Mouse (Mus musculus): ENCODE measurements around the gene Zbtb20. TPM values are rescaled to one million over a fixed set of nuclear protein-coding genes. Genes with fewer than 3 reads are reported as not detected.

The Zbtb20 gene
- polyA plus RNA-seq, 1 experiment: 14.7 TPM

- Histone ChIP-seq H3K4me1 (ENCODE audit: control insufficient read depth, insufficient read depth, low read length) (no peaks in the 10 kb centered on the region), H3K27ac (ENCODE audit: insufficient read depth, low read depth, low read length) (no peak overlapping the region), H3K4me3 (ENCODE audit: insufficient read depth, low read length) (no peak overlapping the region)
- no peak for TF ChIP-seq CTCF (IDR thresholded peaks at IDR 0.05; ENCODE audit: low read depth, low read length)
- no peak for TF ChIP-seq POLR2A (IDR thresholded peaks at IDR 0.05; ENCODE audit: borderline replicate concordance, low read depth, low read length)
Observed at GRCm38 (mm10) chr16:43662124-43663004, 786.7 kb downstream of the Zbtb20 start.

DNA sequence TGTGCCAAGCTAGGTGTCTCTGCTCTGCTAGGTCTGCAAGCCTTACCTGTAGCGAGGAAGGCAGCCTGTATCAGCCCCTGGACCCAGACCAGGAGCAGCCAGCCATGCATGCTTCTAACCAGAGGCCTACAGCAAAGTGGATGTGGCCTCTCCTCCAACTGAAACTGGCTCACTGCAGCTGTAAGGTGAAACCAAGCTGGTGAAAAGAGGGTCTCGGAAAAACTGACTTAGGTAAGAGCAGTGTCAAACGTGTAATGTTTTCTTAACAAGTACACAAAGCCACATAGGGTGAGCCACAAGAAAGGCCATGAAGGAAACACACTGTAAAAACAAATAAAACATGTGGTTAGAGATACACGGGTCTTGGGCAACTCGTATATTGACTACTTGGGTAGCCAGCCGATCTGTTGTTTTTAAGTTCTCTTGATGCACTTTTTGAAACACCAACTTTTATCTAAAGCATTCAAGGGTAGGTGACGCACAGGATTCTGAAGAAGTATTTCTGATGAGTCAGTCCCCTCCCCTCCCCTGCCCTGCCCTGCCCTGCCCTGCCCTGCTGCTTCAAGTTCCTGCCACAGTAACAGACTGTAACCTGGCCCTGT, 788.4 kb downstream of the Zbtb20 start, which contains the start of gene Tigit:
Gene Tigit (minus strand): TSS at position 169 of the 602 bp plus-strand sequence.
- TF ChIP-seq CTCF (IDR thresholded peaks at IDR 0.05; ENCODE audit: low read depth, low read length): no peak
- no peak for TF ChIP-seq POLR2A (IDR thresholded peaks at IDR 0.05; ENCODE audit: borderline replicate concordance, low read depth, low read length)
- no peak within 1 kb of the TSS for H3K4me3 ChIP-seq (ENCODE audit: insufficient read depth, low read length)
- no peak within 1 kb of the TSS for H3K27ac ChIP-seq (ENCODE audit: insufficient read depth, low read depth, low read length)
- no peaks in the 10 kb centered on the region for H3K4me1 ChIP-seq (ENCODE audit: control insufficient read depth, insufficient read depth, low read length)

GRCm38 (mm10) chr16:43664861-43665260, 789.2 kb downstream of the Zbtb20 start:
- no peak for TF ChIP-seq CTCF (IDR thresholded peaks at IDR 0.05; ENCODE audit: low read depth, low read length)
- no peak for TF ChIP-seq POLR2A (IDR thresholded peaks at IDR 0.05; ENCODE audit: borderline replicate concordance, low read depth, low read length)
- Histone ChIP-seq H3K27ac (ENCODE audit: insufficient read depth, low read depth, low read length) (no peak overlapping the region), H3K4me3 (ENCODE audit: insufficient read depth, low read length) (no peak overlapping the region), H3K4me1 (ENCODE audit: control insufficient read depth, insufficient read depth, low read length) (no peaks in the 10 kb centered on the region)

DNA sequence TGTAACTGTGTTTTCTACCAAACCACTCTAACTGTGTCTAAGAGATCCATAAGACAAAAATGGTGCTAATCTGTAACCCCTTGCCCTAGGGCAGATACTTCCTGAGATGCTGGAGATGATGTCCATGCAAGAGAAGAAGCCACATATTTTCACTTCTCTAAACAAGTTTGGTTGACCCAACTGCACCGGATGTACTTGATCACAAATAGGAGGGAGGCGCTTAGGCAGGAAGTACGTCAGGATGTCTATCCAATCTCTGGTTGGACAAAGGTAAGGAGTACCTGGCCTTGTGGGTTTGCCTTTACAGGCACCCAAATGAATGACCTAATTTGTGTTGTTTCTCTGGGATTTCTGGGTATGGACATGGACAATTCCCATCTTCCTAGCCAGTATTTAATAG, 792.6 kb downstream of the Zbtb20 start:
- Histone ChIP-seq H3K4me3 (ENCODE audit: insufficient read depth, low read length) (no peak overlapping the region), H3K4me1 (ENCODE audit: control insufficient read depth, insufficient read depth, low read length) (no peaks in the 10 kb centered on the region), H3K27ac (ENCODE audit: insufficient read depth, low read depth, low read length) (no peak overlapping the region)
- no peak for TF ChIP-seq POLR2A (IDR thresholded peaks at IDR 0.05; ENCODE audit: borderline replicate concordance, low read depth, low read length)
- no peak for TF ChIP-seq CTCF (IDR thresholded peaks at IDR 0.05; ENCODE audit: low read depth, low read length)

DNA sequence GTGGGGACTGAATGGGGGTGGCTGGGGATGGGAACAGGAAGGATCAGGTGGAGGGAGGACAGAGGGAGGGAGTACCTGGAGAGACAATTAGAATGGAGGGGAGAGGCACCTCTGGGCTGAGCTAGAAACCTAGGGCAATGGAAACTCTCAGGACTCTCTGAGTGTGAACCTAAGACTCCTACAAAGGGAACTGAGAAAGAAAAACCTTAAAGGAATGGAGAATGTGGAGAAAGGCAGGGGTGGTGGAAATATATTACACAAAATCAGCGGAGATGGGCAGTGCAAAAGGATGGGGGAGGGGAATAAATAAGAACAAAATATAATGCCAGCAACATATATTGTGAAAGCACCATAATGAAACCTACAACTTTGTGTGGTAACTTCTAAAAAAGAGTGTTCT, 796.3 kb downstream of the Zbtb20 start:
- TF ChIP-seq CTCF (IDR thresholded peaks at IDR 0.05; ENCODE audit: low read depth, low read length): no peak
- TF ChIP-seq POLR2A (IDR thresholded peaks at IDR 0.05; ENCODE audit: borderline replicate concordance, low read depth, low read length): no peak
- Histone ChIP-seq H3K4me1 (ENCODE audit: control insufficient read depth, insufficient read depth, low read length) (no peaks in the 10 kb centered on the region), H3K4me3 (ENCODE audit: insufficient read depth, low read length) (no peak overlapping the region), H3K27ac (ENCODE audit: insufficient read depth, low read depth, low read length) (no peak overlapping the region)

GRCm38 (mm10) chr16:43672697-43673096, 797.0 kb downstream of the Zbtb20 start:
- TF ChIP-seq POLR2A (IDR thresholded peaks at IDR 0.05; ENCODE audit: borderline replicate concordance, low read depth, low read length): no peak
- no peak for TF ChIP-seq CTCF (IDR thresholded peaks at IDR 0.05; ENCODE audit: low read depth, low read length)
- H3K4me3 ChIP-seq (ENCODE audit: insufficient read depth, low read length): no peak overlapping the region
- H3K4me1 ChIP-seq (ENCODE audit: control insufficient read depth, insufficient read depth, low read length): no peaks in the 10 kb centered on the region
- H3K27ac ChIP-seq (ENCODE audit: insufficient read depth, low read depth, low read length): no peak overlapping the region

GRCm38 (mm10) chr16:43674400-43674799, 798.7 kb downstream of the Zbtb20 start:
- no peak overlapping the region for H3K4me3 ChIP-seq (ENCODE audit: insufficient read depth, low read length)
- H3K4me1 ChIP-seq (ENCODE audit: control insufficient read depth, insufficient read depth, low read length): no peaks in the 10 kb centered on the region
- H3K27ac ChIP-seq (ENCODE audit: insufficient read depth, low read depth, low read length): no peak overlapping the region
- TF ChIP-seq POLR2A (IDR thresholded peaks at IDR 0.05; ENCODE audit: borderline replicate concordance, low read depth, low read length) (no peak), CTCF (IDR thresholded peaks at IDR 0.05; ENCODE audit: low read depth, low read length) (no peak)

DNA sequence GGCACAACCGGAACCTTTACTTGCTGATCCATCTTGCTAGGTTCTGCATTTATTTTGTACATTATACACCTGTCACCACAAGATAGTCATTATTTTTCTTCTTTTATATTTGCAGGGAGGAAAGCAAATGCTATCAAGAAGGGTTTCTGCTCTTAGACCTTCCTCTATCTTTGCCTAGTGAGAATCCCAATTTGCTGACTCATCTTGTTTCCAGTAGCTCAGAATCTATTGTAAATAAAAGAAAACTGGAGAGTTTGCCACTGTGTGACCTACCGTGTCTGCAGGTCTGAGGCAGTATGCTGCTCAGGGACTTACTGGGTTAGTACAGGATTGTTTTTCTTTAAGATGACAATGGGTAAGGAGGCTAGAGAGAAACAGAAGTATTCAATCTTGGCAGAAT, 812.3 kb downstream of the Zbtb20 start:
- TF ChIP-seq CTCF (IDR thresholded peaks at IDR 0.05; ENCODE audit: low read depth, low read length) (no peak), POLR2A (IDR thresholded peaks at IDR 0.05; ENCODE audit: borderline replicate concordance, low read depth, low read length) (no peak)
- no peaks in the 10 kb centered on the region for H3K4me1 ChIP-seq (ENCODE audit: control insufficient read depth, insufficient read depth, low read length)
- H3K27ac ChIP-seq (ENCODE audit: insufficient read depth, low read depth, low read length): no peak overlapping the region
- H3K4me3 ChIP-seq (ENCODE audit: insufficient read depth, low read length): no peak overlapping the region

GRCm38 (mm10) chr16:43690211-43690690, 814.6 kb downstream of the Zbtb20 start:
- H3K27ac ChIP-seq (ENCODE audit: insufficient read depth, low read depth, low read length): no peak overlapping the region
- no peaks in the 10 kb centered on the region for H3K4me1 ChIP-seq (ENCODE audit: control insufficient read depth, insufficient read depth, low read length)
- no peak overlapping the region for H3K4me3 ChIP-seq (ENCODE audit: insufficient read depth, low read length)
- TF ChIP-seq POLR2A (IDR thresholded peaks at IDR 0.05; ENCODE audit: borderline replicate concordance, low read depth, low read length) (no peak), CTCF (IDR thresholded peaks at IDR 0.05; ENCODE audit: low read depth, low read length) (no peak)

GRCm38 (mm10) chr16:43690912-43691311, 815.2 kb downstream of the Zbtb20 start:
- no peaks in the 10 kb centered on the region for H3K4me1 ChIP-seq (ENCODE audit: control insufficient read depth, insufficient read depth, low read length)
- H3K27ac ChIP-seq (ENCODE audit: insufficient read depth, low read depth, low read length): no peak overlapping the region
- TF ChIP-seq POLR2A (IDR thresholded peaks at IDR 0.05; ENCODE audit: borderline replicate concordance, low read depth, low read length) (no peak), CTCF (IDR thresholded peaks at IDR 0.05; ENCODE audit: low read depth, low read length) (no peak)
- no peak overlapping the region for H3K4me3 ChIP-seq (ENCODE audit: insufficient read depth, low read length)

Data from bone marrow macrophage, adult 2 months (primary cell).